Mouse (Mus musculus): ENCODE results near the gene Trim45. TPM values are rescaled to one million over a fixed set of nuclear protein-coding genes. Genes with fewer than 3 reads are reported as not detected.

Gene Trim45
- polyA plus RNA-seq, 1 experiment, result 3.9 TPM

GRCm38 (mm10) chr3:100906916-100907315, 15.1 kb upstream of the Trim45 start:
- Histone ChIP-seq H3K27ac (ENCODE audit: insufficient read depth, low read length) (no peak overlapping the region), H3K4me1 (ENCODE audit: control insufficient read depth, insufficient read depth, low read length) (peaks cover 14% of the 10 kb centered on the region), H3K4me3 (ENCODE audit: insufficient read depth, low read length) (no peak overlapping the region)
- no peak for TF ChIP-seq CTCF (IDR thresholded peaks at IDR 0.05; ENCODE audit: borderline replicate concordance, insufficient read depth, low read length)

GRCm38 (mm10) chr3:100908594-100908993, 13.4 kb upstream of the Trim45 start:
- H3K27ac ChIP-seq (ENCODE audit: insufficient read depth, low read length), result no peak overlapping the region
- peaks cover 16% of the 10 kb centered on the region for H3K4me1 ChIP-seq (ENCODE audit: control insufficient read depth, insufficient read depth, low read length)
- H3K4me3 ChIP-seq (ENCODE audit: insufficient read depth, low read length), result no peak overlapping the region
- TF ChIP-seq CTCF (IDR thresholded peaks at IDR 0.05; ENCODE audit: borderline replicate concordance, insufficient read depth, low read length) (no peak), POLR2A (IDR thresholded peaks at IDR 0.05; ENCODE audit: low read depth, low read length) (no peak)

- Histone ChIP-seq H3K4me1 (ENCODE audit: control insufficient read depth, insufficient read depth, low read length) (peaks cover 16% of the 10 kb centered on the region), H3K4me3 (ENCODE audit: insufficient read depth, low read length) (no peak overlapping the region), H3K27ac (ENCODE audit: insufficient read depth, low read length) (peak overlapping the region; percentile 63; the same call in 1 of the 2 replicates)
- TF ChIP-seq CTCF (IDR thresholded peaks at IDR 0.05; ENCODE audit: borderline replicate concordance, insufficient read depth, low read length) (no peak), POLR2A (IDR thresholded peaks at IDR 0.05; ENCODE audit: low read depth, low read length) (no peak)
Measured at GRCm38 (mm10) chr3:100910621-100911020, 11.4 kb upstream of the Trim45 start.

- peak overlapping the region; percentile 63; the same call in 1 of the 2 replicates for H3K27ac ChIP-seq (ENCODE audit: insufficient read depth, low read length)
- peaks cover 16% of the 10 kb centered on the region for H3K4me1 ChIP-seq (ENCODE audit: control insufficient read depth, insufficient read depth, low read length)
- no peak for TF ChIP-seq CTCF (IDR thresholded peaks at IDR 0.05; ENCODE audit: borderline replicate concordance, insufficient read depth, low read length)
- TF ChIP-seq POLR2A (IDR thresholded peaks at IDR 0.05; ENCODE audit: low read depth, low read length), result no peak
- no peak overlapping the region for H3K4me3 ChIP-seq (ENCODE audit: insufficient read depth, low read length)
Measured at GRCm38 (mm10) chr3:100911026-100911425, 11.0 kb upstream of the Trim45 start.

- H3K4me1 ChIP-seq (ENCODE audit: control insufficient read depth, insufficient read depth, low read length), result peaks cover 16% of the 10 kb centered on the region
- no peak for TF ChIP-seq CTCF (IDR thresholded peaks at IDR 0.05; ENCODE audit: borderline replicate concordance, insufficient read depth, low read length)
- no peak for TF ChIP-seq POLR2A (IDR thresholded peaks at IDR 0.05; ENCODE audit: low read depth, low read length)
- no peak overlapping the region for H3K4me3 ChIP-seq (ENCODE audit: insufficient read depth, low read length)
- no peak overlapping the region for H3K27ac ChIP-seq (ENCODE audit: insufficient read depth, low read length)
Measured at GRCm38 (mm10) chr3:100911498-100912213, 10.3 kb upstream of the Trim45 start.

- Histone ChIP-seq H3K4me1 (ENCODE audit: control insufficient read depth, insufficient read depth, low read length) (peaks cover 3% of the 10 kb centered on the region), H3K4me3 (ENCODE audit: insufficient read depth, low read length) (no peak overlapping the region), H3K27ac (ENCODE audit: insufficient read depth, low read length) (no peak overlapping the region)
- TF ChIP-seq CTCF (IDR thresholded peaks at IDR 0.05; ENCODE audit: borderline replicate concordance, insufficient read depth, low read length) (no peak), POLR2A (IDR thresholded peaks at IDR 0.05; ENCODE audit: low read depth, low read length) (no peak)
Measured at GRCm38 (mm10) chr3:100916844-100917243, 5.2 kb upstream of the Trim45 start.

GRCm38 (mm10) chr3:100920611-100921140, 1.3 kb upstream of the Trim45 start:
- no peak overlapping the region for H3K27ac ChIP-seq (ENCODE audit: insufficient read depth, low read length)
- no peak overlapping the region for H3K4me3 ChIP-seq (ENCODE audit: insufficient read depth, low read length)
- TF ChIP-seq CTCF (IDR thresholded peaks at IDR 0.05; ENCODE audit: borderline replicate concordance, insufficient read depth, low read length), result no peak
- TF ChIP-seq POLR2A (IDR thresholded peaks at IDR 0.05; ENCODE audit: low read depth, low read length), result no peak
- H3K4me1 ChIP-seq (ENCODE audit: control insufficient read depth, insufficient read depth, low read length), result peaks cover 5% of the 10 kb centered on the region; the same call in 1 of the 2 replicates

- no peak for TF ChIP-seq CTCF (IDR thresholded peaks at IDR 0.05; ENCODE audit: borderline replicate concordance, insufficient read depth, low read length)
- peak; percentile 20 for TF ChIP-seq POLR2A (IDR thresholded peaks at IDR 0.05; ENCODE audit: low read depth, low read length)
- H3K4me1 ChIP-seq (ENCODE audit: control insufficient read depth, insufficient read depth, low read length), result peaks cover 5% of the 10 kb centered on the region; the same call in 1 of the 2 replicates
Measured at GRCm38 (mm10) chr3:100922506-100923375, 739 bp downstream of the Trim45 start.

GRCm38 (mm10) chr3:100924065-100924732, 2.2 kb downstream of the Trim45 start:
- TF ChIP-seq POLR2A (IDR thresholded peaks at IDR 0.05; ENCODE audit: low read depth, low read length) (0 out of 2 replicates have a peak, but pooled peaks have one; percentile 10), CTCF (IDR thresholded peaks at IDR 0.05; ENCODE audit: borderline replicate concordance, insufficient read depth, low read length) (no peak)
- H3K4me1 ChIP-seq (ENCODE audit: control insufficient read depth, insufficient read depth, low read length), result peaks cover 5% of the 10 kb centered on the region; the same call in 1 of the 2 replicates
- H3K4me3 ChIP-seq (ENCODE audit: insufficient read depth, low read length), result no peak overlapping the region
- no peak overlapping the region for H3K27ac ChIP-seq (ENCODE audit: insufficient read depth, low read length)

More at GRCm38 (mm10) chr3:100922506-100923375, 739 bp downstream of the Trim45 start:
- Histone ChIP-seq H3K27ac (ENCODE audit: insufficient read depth, low read length) (0 out of 2 replicates have a peak overlapping the region, but pooled peaks have one; percentile 3), H3K4me3 (ENCODE audit: insufficient read depth, low read length) (peak overlapping the region; percentile 48)

All from embryonic fibroblast, embryonic 13.5 days (primary cell).